Mouse (Mus musculus): ENCODE measurements around the gene Prdm2. TPM values are rescaled to one million over a fixed set of nuclear protein-coding genes. Genes with fewer than 3 reads are reported as not detected.

Gene Prdm2
- polyA plus RNA-seq, 1 experiment from 2014 or later, result 20.7 TPM

GRCm38 (mm10) chr4:143180731-143181130 is 32.1 kb downstream of the Prdm2 start:
- WGBS, result 91% methylated on average over 5 of the region's 5 CpGs
- no peaks in the 10 kb centered on the region for H3K36me3 ChIP-seq (ENCODE audit: control insufficient read depth, insufficient read depth, low read length)
- no peak overlapping the region for H3K4me2 ChIP-seq (replicated peaks; ENCODE audit: low read depth, low read length)
- no peaks in the 10 kb centered on the region for H3K9me3 ChIP-seq (ENCODE audit: control insufficient read depth, low read length)
- DNase-seq (ENCODE audit: low spot score) (no peak), ATAC-seq (ENCODE audit: low FRiP score) (no peak)
- H3K4me1 ChIP-seq (replicated peaks; ENCODE audit: control insufficient read depth, insufficient read depth, low read length), result no peaks in the 10 kb centered on the region
- no peak overlapping the region for H3K9ac ChIP-seq (ENCODE audit: low read depth, low read length)
- no peak overlapping the region for H3K27ac ChIP-seq (ENCODE audit: low read depth, low read length)
- no peaks in the 10 kb centered on the region for H3K27me3 ChIP-seq (ENCODE audit: control insufficient read depth, insufficient read depth, low read length)
- no peak overlapping the region for H3K4me3 ChIP-seq (ENCODE audit: low read depth, low read length)

GRCm38 (mm10) chr4:143171600-143172290 is 41.0 kb downstream of the Prdm2 start:
- Histone ChIP-seq H3K4me2 (replicated peaks; ENCODE audit: low read depth, low read length) (no peak overlapping the region), H3K27me3 (ENCODE audit: control insufficient read depth, insufficient read depth, low read length) (no peaks in the 10 kb centered on the region), H3K4me3 (ENCODE audit: low read depth, low read length) (no peak overlapping the region), H3K36me3 (ENCODE audit: control insufficient read depth, insufficient read depth, low read length) (no peaks in the 10 kb centered on the region), H3K4me1 (replicated peaks; ENCODE audit: control insufficient read depth, insufficient read depth, low read length) (no peaks in the 10 kb centered on the region), H3K9ac (ENCODE audit: low read depth, low read length) (no peak overlapping the region), H3K9me3 (ENCODE audit: control insufficient read depth, low read length) (no peaks in the 10 kb centered on the region), H3K27ac (ENCODE audit: low read depth, low read length) (no peak overlapping the region)
- ATAC-seq (ENCODE audit: low FRiP score) (no peak), DNase-seq (ENCODE audit: low spot score) (no peak)
- WGBS, result 68% methylated on average over 4 of the region's 4 CpGs

GRCm38 (mm10) chr4:143170290-143170689 is 42.5 kb downstream of the Prdm2 start:
- no peak overlapping the region for H3K9ac ChIP-seq (ENCODE audit: low read depth, low read length)
- H3K27ac ChIP-seq (ENCODE audit: low read depth, low read length), result no peak overlapping the region
- no peaks in the 10 kb centered on the region for H3K36me3 ChIP-seq (ENCODE audit: control insufficient read depth, insufficient read depth, low read length)
- no peak for ATAC-seq (ENCODE audit: low FRiP score)
- no peak overlapping the region for H3K4me2 ChIP-seq (replicated peaks; ENCODE audit: low read depth, low read length)
- H3K4me3 ChIP-seq (ENCODE audit: low read depth, low read length), result no peak overlapping the region
- no peaks in the 10 kb centered on the region for H3K4me1 ChIP-seq (replicated peaks; ENCODE audit: control insufficient read depth, insufficient read depth, low read length)
- WGBS, result 94% methylated on average over 2 of the region's 2 CpGs
- H3K27me3 ChIP-seq (ENCODE audit: control insufficient read depth, insufficient read depth, low read length), result no peaks in the 10 kb centered on the region
- H3K9me3 ChIP-seq (ENCODE audit: control insufficient read depth, low read length), result no peaks in the 10 kb centered on the region
- DNase-seq (ENCODE audit: low spot score), result no peak

DNA sequence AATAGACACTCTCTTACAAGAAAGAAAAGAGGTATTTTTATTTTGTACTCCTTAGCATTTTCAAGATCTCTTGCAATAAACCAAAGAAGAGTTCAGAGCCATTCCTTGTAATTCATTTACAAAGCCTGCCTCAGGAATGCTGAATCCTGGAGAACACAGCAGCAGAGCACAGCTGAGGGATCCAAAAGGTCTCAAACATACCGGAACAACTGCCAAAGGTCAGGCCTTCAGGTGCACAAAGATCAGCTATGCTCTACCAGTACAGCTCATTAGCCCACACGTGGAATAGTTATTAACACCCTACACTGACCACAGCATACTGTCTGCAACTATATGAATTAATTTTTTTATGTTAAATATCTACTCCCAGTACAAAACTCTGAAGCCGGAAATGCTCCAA is 44.7 kb downstream of the Prdm2 start:
- Histone ChIP-seq H3K27ac (ENCODE audit: low read depth, low read length) (no peak overlapping the region), H3K36me3 (ENCODE audit: control insufficient read depth, insufficient read depth, low read length) (no peaks in the 10 kb centered on the region), H3K9me3 (ENCODE audit: control insufficient read depth, low read length) (no peaks in the 10 kb centered on the region), H3K4me2 (replicated peaks; ENCODE audit: low read depth, low read length) (no peak overlapping the region), H3K27me3 (ENCODE audit: control insufficient read depth, insufficient read depth, low read length) (no peaks in the 10 kb centered on the region), H3K9ac (ENCODE audit: low read depth, low read length) (no peak overlapping the region), H3K4me1 (replicated peaks; ENCODE audit: control insufficient read depth, insufficient read depth, low read length) (no peaks in the 10 kb centered on the region), H3K4me3 (ENCODE audit: low read depth, low read length) (no peak overlapping the region)
- DNase-seq (ENCODE audit: low spot score), result no peak
- no peak for ATAC-seq (ENCODE audit: low FRiP score)
- WGBS, result 96% methylated on average over 3 of the region's 3 CpGs

- Histone ChIP-seq H3K4me2 (replicated peaks; ENCODE audit: low read depth, low read length) (peak overlapping the region; percentile 65), H3K4me3 (ENCODE audit: low read depth, low read length) (peak overlapping the region; percentile 79), H3K27ac (ENCODE audit: low read depth, low read length) (peak overlapping the region; percentile 98), H3K9me3 (ENCODE audit: control insufficient read depth, low read length) (no peaks in the 10 kb centered on the region), H3K4me1 (replicated peaks; ENCODE audit: control insufficient read depth, insufficient read depth, low read length) (peaks cover 4% of the 10 kb centered on the region; the same call in 1 of the 2 replicates), H3K36me3 (ENCODE audit: control insufficient read depth, insufficient read depth, low read length) (0 out of 2 replicates have a peak, but pooled peaks cover 2% of the 10 kb centered on the region), H3K9ac (ENCODE audit: low read depth, low read length) (peak overlapping the region; percentile 85), H3K27me3 (ENCODE audit: control insufficient read depth, insufficient read depth, low read length) (no peaks in the 10 kb centered on the region)
- DNase-seq (ENCODE audit: low spot score) (peak; percentile 100), ATAC-seq (ENCODE audit: low FRiP score) (peak; percentile 100)
- under 1% methylated on average over 82 of the region's 102 CpGs for WGBS
Observed at GRCm38 (mm10) chr4:143161619-143162479, 50.9 kb downstream of the Prdm2 start.

DNA sequence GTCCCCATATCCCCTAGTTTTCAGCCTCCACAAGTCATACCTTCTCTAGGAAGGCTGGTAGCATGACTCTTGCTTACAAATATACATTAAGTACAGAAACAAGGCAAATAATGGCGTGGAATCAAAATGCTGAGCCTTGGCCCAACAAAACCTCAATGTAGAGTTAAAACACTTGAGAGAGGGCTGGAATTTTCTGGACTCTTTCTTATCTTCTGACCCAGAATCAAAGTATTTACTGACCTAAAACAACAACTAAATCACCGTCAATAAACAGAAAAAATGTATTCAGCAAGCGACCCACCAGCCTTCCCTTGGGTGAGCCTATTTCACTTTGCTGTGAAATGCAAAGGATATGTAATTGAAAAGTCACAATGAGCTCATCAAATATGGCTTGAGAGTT is 52.0 kb downstream of the Prdm2 start:
- DNase-seq (ENCODE audit: low spot score) (no peak), ATAC-seq (ENCODE audit: low FRiP score) (no peak)
- Histone ChIP-seq H3K4me1 (replicated peaks; ENCODE audit: control insufficient read depth, insufficient read depth, low read length) (peaks cover 4% of the 10 kb centered on the region; the same call in 1 of the 2 replicates), H3K4me2 (replicated peaks; ENCODE audit: low read depth, low read length) (peak overlapping the region; percentile 65), H3K4me3 (ENCODE audit: low read depth, low read length) (peak overlapping the region; percentile 79), H3K9me3 (ENCODE audit: control insufficient read depth, low read length) (no peaks in the 10 kb centered on the region), H3K9ac (ENCODE audit: low read depth, low read length) (peak overlapping the region; percentile 85), H3K36me3 (ENCODE audit: control insufficient read depth, insufficient read depth, low read length) (0 out of 2 replicates have a peak, but pooled peaks cover 2% of the 10 kb centered on the region), H3K27me3 (ENCODE audit: control insufficient read depth, insufficient read depth, low read length) (no peaks in the 10 kb centered on the region), H3K27ac (ENCODE audit: low read depth, low read length) (no peak overlapping the region)
- 53% methylated on average over 3 of the region's 3 CpGs for WGBS

- DNase-seq (ENCODE audit: low spot score), result no peak
- no peaks in the 10 kb centered on the region for H3K9me3 ChIP-seq (ENCODE audit: control insufficient read depth, low read length)
- ATAC-seq (ENCODE audit: low FRiP score), result no peak
- H3K4me2 ChIP-seq (replicated peaks; ENCODE audit: low read depth, low read length), result no peak overlapping the region
- no peak overlapping the region for H3K27ac ChIP-seq (ENCODE audit: low read depth, low read length)
- 0 out of 2 replicates have a peak, but pooled peaks cover 2% of the 10 kb centered on the region for H3K36me3 ChIP-seq (ENCODE audit: control insufficient read depth, insufficient read depth, low read length)
- WGBS, result 91% methylated on average over 2 of the region's 2 CpGs
- H3K27me3 ChIP-seq (ENCODE audit: control insufficient read depth, insufficient read depth, low read length), result no peaks in the 10 kb centered on the region
- H3K4me1 ChIP-seq (replicated peaks; ENCODE audit: control insufficient read depth, insufficient read depth, low read length), result peaks cover 4% of the 10 kb centered on the region; the same call in 1 of the 2 replicates
- no peak overlapping the region for H3K9ac ChIP-seq (ENCODE audit: low read depth, low read length)
- H3K4me3 ChIP-seq (ENCODE audit: low read depth, low read length), result no peak overlapping the region
Observed at GRCm38 (mm10) chr4:143159336-143159735, 53.5 kb downstream of the Prdm2 start.

- 86% methylated on average over 4 of the region's 4 CpGs for WGBS
- no peak overlapping the region for H3K27ac ChIP-seq (ENCODE audit: low read depth, low read length)
- H3K4me1 ChIP-seq (replicated peaks; ENCODE audit: control insufficient read depth, insufficient read depth, low read length), result peaks cover 3% of the 10 kb centered on the region; the same call in 1 of the 2 replicates
- 0 out of 2 replicates have a peak, but pooled peaks cover 2% of the 10 kb centered on the region for H3K36me3 ChIP-seq (ENCODE audit: control insufficient read depth, insufficient read depth, low read length)
- no peak overlapping the region for H3K4me2 ChIP-seq (replicated peaks; ENCODE audit: low read depth, low read length)
- H3K9ac ChIP-seq (ENCODE audit: low read depth, low read length), result no peak overlapping the region
- no peaks in the 10 kb centered on the region for H3K9me3 ChIP-seq (ENCODE audit: control insufficient read depth, low read length)
- H3K4me3 ChIP-seq (ENCODE audit: low read depth, low read length), result no peak overlapping the region
- no peaks in the 10 kb centered on the region for H3K27me3 ChIP-seq (ENCODE audit: control insufficient read depth, insufficient read depth, low read length)
- ATAC-seq (ENCODE audit: low FRiP score), result no peak
- no peak for DNase-seq (ENCODE audit: low spot score)
Observed at GRCm38 (mm10) chr4:143155871-143156270, 56.9 kb downstream of the Prdm2 start.

Data from hindbrain, embryonic 11.5 days (tissue).